Mouse (Mus musculus): ENCODE data around the gene Eif4g3. TPM values are rescaled to one million over a fixed set of nuclear protein-coding genes. Genes with fewer than 3 reads are reported as not detected.
"Not testable (repeated sequence)": the region's sequence is repeated elsewhere in the genome, so short reads cannot be mapped to it uniquely, and the experiment has no call there.

The Eif4g3 gene
- total RNA-seq, 2 experiments from 2014 or later = 90.3 to 107 TPM

DNA sequence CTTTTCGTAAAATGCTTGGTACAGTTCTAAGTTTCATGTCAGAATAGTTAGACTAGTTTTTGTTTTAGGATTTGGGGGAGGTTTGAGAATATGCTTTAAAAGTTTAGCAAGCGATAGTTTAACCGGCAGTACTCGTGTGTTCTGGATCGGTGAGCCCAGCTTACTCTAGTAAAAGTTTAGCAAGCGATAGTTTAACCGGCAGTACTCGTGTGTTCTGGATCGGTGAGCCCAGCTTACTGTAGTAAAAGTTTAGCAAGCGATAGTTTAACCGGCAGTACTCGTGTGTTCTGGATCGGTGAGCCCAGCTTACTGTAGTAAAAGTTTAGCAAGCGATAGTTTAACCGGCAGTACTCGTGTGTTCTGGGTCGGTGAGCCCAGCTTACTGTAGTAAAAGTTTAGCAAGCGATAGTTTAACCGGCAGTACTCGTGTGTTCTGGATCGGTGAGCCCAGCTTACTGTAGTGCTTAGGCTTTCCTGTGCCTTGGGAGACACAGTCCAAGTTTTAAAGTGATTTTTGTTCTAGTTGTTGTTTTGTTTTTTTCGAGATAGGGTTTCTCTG is 64.5 kb downstream of the Eif4g3 start:
- not testable (repeated sequence) for DNase-seq (ENCODE audit: low spot score in 2 of 2)

DNA sequence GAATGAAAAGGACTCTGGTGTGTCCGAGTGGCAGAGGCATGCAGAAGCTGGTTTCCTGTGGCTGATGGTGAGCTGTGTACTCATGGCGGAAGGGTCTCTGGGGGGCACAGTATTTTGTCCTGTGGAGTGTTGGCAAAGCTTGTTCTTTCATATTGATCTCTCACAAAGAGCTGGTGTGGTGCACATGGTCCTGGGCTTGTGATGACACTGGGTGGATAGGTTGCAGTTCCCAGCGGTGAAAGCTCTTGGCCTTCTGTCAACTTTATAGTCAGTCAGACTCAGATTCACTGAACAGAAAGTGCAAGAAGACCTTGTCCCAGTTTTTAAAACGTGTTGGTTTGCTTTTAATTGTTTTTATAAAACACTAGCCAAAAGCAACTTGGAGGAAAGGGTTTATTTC is 68.3 kb downstream of the Eif4g3 start:
- DNase-seq (ENCODE audit: low spot score in 2 of 2) = no peak

DNA sequence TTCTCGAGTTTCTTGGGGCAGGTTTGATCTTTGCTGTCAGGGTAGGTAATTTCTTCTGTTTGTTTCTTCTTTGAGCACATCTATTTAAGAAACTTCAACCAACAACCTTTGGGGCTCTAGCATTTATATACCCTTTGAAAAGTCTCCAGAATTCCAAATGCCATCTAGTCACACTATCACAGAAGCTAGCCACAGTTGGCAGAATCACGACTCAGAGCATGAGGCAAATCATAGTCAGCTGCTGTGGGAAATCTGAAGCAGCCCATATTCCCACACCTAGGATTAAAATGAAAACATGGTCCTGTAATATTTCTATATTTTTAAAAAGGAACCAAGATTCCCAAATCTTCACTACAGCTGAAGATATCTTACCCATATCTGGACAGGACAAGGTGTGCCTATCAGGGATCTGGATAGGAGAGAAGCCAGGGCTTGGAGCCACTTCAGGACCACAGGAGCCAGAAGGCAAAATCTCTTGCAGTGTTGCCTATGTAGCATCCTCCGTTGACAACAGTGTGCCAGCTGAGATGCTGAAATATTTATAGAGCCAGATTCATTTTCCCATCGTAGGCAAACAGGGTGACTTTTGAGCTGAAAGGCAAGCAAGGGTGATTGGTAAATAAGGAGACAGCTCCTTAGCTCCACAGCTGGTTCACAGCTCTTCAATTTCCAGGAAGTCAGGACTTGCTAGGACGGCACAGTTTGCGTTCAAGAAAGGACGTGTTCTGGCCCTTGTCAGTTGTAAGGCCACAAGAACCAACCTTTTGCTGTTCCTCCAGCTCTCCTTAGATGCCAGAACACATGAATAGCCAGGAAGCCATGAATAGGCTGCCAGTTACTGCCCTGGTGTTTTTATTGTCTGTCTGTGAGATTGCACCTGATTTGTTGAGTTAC is 70.8 kb downstream of the Eif4g3 start:
- no peak for DNase-seq (ENCODE audit: low spot score in 2 of 2)

DNA sequence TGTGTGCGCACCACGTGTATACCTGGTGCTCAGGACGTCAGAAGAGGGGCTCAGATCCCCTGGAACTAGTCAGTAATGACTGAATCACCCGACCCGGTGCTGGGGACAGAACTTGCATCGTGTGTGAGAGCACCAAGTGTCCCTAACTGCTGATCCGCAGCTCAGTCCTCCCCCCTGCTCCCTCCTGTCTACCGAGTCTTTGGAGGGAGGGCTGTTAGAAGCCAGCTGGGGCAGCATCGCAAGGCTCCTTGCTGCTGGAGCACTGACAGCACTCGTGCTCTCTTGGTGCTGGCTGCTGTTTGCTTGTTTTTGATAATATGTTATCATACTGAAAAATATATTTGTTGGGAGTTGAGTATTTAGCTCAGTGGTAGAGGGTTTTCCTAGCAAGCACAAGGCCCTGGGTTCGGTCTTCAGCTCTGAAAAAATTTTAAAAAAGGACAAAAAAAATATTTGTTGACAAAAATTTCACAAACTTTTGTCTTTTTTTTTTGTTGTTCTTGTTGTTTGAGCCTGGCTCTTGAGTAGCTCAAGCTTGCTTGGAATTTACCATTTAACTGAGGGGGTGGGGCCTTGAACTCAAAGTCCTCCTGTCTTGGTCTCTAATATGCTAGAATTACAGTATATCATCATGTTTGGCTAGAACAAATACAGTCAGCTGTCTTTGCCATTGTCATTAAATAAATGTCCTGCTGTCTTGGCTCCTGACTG is 72.2 kb downstream of the Eif4g3 start:
- DNase-seq (ENCODE audit: low spot score in 2 of 2) = no peak

DNA sequence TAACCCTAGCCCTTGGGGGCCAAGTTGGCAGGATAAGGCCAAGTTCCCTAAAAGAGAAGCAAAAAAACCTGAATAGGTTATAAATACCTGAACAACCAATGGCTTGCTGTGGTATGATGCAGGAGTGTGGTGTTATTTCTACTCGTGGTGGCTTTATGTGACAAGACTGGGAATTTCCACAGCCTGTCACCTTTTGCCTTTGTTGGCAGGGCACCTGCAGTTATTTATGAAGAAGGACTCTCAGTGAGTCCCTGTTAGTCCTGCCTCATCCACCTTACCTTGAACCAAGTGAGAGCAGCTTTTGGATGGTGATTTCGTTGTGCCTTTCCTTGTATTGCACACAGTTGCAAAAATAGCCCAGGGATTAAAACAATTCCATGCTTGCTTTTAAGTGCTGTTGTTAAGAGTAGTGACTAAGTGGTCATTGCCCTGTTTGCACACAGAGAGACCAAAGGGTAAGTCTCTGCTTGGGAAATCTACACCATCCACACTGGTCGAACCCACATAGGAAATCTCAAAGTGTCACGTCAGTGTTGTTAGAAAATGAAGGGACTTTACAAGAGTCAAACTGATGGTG is 72.9 kb downstream of the Eif4g3 start:
- DNase-seq (ENCODE audit: low spot score in 2 of 2) = no peak

DNA sequence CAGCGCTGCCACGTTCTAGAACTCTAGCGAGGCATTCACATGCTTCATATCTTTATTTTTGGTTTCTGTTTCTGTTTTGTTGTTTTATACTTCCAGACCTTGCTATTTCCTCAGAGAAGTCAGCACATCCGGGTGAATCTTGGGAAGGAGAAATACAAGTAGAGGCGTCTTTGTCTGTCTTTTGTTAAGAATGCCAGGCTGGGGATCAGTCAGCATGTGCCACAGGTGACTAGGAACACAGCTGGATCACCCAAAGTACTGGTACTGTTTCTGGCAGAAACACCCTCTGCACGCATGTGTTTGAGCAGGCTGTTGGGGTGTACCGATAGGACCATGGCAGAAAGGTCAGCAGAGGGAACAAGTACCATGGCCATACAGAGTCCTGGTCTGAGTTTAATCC is 73.6 kb downstream of the Eif4g3 start:
- no peak for DNase-seq (ENCODE audit: low spot score in 2 of 2)

DNA sequence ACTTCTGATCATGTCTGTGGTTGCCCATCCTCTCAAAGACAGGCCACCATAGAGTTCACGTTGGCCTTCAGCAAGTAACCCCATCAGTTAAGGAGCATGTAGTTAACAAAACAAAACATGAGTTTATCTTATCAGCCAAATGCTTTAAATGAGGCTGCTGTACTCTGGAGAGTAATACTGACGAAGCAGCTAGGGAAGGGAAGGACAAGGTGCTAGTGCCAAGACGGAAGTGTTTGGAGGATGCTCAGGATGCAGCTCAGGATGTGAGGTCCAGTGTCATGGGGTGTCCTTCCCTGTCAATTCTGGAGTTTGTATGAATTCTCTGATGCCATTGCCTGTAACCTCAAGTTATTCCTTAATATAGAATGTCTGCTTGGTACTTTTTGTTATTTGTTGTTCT is 75.0 kb downstream of the Eif4g3 start:
- DNase-seq (ENCODE audit: low spot score in 2 of 2) = no peak

DNA sequence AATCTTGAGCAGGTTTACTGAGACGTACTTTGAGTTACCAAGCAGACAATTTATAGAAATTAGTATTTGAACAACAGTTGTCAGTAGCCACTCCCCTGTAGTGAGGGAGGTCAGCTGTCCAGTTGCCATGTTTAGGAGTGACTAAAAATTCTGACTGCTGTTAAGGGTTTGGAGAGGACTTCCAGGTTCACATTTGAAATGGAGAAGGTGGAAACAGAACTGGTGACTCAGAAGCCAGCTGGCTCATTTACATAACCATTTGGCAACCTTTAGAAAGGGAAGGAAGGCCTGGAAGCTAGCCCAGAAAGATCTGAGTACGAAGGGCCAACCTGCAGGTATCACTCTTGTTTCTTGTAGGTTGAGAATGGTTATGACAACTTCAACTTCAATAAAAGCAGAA is 75.8 kb downstream of the Eif4g3 start:
- no peak for DNase-seq (ENCODE audit: low spot score in 2 of 2)

DNA sequence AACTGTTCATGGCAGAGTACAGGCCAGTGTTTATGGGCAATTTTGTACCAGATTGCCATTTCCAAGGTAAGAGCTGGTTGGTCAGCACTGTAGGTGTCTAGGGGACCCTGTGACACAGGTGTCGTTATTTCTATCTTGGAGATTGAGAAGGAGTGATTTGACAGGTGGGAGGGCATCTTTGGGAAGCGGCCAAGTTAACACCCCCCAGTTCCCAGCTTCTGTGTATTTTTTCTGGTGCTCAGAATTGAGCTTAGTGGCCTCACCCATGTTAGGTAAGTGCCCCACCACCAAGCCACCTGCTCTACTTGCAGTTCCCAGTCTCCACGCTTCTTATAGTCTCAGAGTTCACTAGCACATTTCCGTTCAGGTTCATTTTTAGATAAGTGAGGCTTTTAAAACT is 76.5 kb downstream of the Eif4g3 start:
- no peak for DNase-seq (ENCODE audit: low spot score in 2 of 2)

DNA sequence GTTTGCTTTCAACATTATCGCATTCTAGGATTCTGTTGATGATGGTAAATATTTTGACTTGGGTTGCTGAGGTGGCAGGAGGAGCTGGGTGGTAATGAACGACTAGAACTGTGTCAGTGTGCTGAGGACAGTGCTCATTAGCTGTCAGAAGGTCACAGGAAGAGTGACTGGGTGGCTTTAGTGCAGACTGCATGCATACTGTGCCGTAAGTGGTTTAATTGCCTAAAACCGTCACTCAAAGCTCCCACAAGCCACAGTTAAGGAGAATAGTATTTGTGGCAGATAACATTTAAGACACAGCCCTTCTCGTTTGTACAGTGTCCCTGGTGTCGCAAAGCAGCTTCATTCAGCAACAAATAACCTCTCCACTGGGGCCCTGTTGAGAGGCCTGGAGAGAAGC is 78.7 kb downstream of the Eif4g3 start:
- no peak for DNase-seq (ENCODE audit: low spot score in 2 of 2)

DNA sequence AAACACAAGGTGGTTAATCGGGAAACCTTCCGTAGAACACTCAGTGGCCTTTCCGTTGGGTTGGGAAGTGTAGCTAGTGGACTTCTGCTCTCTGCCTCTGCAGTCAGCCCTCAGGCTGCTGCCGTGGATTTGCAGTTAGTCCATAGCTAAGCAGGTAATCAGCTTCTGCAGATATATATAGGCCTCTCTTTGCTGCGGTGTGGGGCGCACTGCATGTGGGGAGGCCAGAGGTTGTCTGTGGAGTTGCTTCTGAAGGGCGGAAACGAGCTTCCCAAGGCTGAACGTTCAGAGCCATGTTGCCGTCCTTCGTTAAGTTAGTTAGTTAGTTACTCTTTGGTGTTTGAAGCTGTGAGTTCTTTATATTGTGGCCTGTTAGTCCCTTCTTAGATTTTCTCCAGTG is 80.3 kb downstream of the Eif4g3 start:
- DNase-seq (ENCODE audit: low spot score in 2 of 2) = no peak

DNA sequence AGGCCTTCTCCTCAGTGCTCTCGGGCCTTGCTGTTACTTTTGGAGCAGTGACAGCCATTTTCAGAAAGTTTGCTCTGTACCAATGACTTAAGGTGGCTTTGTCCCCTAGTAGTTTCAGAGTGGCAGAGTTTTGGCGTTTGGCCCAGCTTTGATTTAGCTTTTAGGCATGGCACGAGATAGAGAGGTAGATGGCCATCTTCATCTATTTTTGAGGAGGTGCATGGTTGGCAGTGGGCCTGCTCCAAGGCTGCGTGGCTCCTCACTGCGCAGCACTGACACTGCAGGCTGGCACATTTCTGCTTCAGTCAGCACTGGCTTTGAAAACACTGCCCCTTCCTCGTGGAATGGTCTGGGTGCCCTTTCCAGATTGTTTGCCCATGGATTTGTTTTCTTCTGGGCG is 80.7 kb downstream of the Eif4g3 start:
- DNase-seq (ENCODE audit: low spot score in 2 of 2) = no peak

DNA sequence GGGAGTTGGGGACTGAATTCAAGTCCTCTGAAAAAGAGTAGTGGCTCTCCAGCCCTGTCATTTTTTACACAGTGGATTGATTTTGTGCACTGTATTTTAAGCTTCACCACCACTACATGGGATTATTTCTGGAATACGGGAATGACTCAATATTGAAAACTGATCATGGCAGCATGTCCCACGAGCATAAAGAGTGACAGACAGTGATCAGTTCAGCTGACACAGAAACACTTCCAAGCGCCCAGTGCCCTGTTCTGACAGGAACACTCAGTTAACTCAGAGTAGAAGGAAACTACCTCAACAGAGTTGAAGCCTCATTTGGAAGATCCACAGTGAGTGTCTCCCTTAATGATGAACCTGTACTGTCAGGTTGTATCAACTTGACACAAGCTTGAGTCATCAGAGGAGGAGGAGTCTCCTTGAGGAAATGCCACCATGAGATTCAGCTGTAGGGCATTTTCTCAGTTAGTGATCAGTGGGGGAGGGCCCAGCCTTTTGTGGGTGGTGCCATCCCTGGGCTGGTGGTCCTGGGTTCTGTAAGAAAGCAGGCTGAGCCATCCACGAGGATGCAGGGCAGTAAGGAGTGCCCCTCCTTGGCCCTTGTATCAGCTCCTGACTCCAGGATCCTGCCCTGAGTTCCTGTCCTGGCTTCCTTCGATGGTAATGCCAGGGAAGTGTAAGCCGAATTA is 82.2 kb downstream of the Eif4g3 start:
- DNase-seq (ENCODE audit: low spot score in 2 of 2) = no peak

DNA sequence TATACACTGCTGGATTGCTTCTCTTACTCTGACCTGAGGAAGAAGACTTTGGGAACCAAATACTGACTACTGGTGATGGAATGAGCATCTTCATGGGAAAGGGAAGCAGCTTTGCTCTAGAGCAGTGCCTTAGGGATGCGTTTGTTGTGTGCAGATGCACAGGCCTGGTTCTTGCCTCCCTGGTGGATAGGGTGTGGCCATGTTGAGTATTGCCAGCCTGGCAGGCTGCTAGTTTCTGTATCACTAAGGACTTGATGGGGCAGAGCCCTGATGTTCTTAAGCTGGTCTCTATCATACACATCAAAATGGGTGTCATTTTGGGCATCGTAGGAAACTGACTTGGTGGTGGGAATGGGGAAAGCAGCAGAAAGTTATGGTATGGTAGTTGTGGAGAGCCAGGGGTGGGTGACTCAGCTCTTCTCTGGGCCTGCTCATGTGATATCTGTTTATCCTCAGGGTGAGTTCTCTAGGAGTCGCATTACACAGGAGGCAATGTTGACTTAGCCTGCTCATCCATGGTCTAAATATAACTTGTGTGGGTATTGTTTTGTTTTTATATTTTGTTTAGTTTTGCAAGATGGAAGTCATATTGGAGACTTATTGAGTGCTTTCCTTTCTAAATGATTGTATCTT is 85.0 kb downstream of the Eif4g3 start:
- no peak for DNase-seq (ENCODE audit: low spot score in 2 of 2)

DNA sequence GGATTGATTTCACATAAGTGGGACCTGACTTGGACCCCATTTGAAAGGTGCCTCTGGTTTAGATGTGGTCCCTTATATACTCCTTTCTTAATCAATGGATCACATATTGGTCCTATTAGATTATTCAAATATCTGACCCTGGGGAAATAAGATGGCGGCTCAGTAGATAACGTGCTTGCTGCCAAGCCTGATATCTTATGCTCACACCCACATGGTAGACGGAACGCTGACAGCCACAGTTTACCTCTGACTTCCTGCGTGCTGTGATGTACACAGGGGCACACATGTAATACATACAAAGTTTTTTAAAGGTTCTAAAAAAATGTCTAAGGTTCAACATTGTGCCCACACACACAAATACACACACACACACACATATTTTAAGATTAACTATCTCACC is 86.4 kb downstream of the Eif4g3 start:
- DNase-seq (ENCODE audit: low spot score in 2 of 2) = no peak

DNA sequence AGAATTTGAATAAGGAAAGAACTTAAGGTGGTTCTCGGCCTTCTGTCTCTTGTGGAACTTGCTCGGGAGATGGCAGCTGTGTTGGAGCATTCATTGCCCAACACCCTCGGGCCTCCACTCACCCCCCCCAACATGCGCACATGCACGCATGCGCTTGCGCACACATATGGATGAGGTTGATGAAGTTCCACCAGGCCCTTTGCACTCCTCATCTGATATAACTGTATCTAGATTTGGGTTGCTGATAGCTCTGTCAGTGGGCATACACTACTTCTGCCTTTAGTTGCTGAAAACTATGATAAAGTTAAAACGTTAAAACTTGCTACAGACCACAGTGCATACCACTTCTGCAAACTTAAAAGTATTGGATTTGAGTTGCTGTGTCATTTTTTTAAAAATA is 89.6 kb downstream of the Eif4g3 start:
- no peak for DNase-seq (ENCODE audit: low spot score in 2 of 2)

DNA sequence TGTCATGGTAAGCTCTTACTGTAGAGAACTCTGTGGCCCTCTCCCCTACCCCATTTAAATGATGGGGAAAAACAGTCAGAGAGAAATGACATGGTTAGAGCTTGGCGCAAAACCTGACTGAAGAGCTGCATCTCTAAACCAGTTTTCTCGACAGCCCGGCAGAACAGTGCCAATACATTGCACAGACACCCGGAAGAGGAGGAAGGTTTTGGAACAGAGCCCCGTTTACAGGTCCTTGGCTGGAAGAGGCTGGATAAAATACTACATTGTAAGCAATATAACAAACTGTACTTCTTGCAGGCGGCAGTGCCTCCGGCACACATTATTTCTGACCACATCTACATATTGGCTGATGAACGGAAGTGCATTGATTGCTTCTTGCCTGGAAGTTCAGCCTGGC is 91.3 kb downstream of the Eif4g3 start:
- no peak for DNase-seq (ENCODE audit: low spot score in 2 of 2)

DNA sequence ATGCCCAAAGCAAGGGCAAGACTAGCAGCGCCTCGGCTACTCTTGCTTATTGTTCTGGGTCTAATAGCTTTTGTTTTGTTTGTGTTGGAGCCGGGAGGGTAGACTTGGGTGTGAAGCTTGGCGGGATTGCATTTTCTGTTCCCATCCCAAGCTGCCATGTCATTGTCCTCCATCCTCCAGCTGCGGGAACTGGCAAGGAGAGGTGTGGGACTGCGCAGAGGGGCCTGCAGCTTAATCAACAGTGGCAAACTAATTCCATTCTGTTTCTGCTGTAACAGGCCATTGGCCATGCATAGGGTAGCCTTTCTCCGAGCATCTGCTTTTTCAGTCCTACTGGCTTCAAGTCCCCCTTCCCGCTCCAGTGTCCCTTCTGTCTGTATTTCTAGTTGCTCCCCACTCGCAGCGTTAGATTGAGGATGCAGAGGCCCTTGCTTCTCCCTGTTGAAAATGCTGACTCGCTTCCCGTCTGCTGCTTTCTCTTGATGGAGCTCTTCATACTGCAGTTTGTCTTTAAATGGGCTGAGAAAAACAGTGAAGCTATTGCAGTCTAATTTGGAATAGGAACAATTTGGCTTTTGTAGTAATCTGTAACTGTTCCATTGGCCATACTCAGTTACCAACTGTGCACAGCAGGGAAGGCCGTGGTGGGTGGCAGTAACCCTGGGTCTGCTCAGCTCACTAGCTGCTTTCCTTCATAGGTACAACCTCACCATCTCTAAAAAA is 92.2 kb downstream of the Eif4g3 start:
- DNase-seq (ENCODE audit: low spot score in 2 of 2) = no peak

DNA sequence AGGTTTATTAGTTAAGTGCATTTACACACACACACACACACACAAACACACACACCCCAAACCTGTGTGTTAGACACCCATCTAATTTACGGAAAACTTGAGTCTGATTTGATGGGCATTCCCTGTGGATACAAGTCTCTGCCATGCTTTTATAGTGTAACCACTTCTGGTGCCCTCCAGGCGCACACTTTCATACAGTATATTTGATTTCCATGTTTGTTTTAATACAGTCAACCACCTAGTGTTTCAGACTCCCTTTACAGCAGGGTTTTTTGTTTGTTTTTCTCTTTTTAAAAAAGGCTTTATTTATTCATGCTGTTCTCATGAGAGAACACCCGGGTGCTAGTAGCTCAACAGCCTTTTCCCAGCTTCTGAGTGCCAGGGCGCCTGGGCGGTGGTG is 94.1 kb downstream of the Eif4g3 start:
- DNase-seq (ENCODE audit: low spot score in 2 of 2) = no peak

DNA sequence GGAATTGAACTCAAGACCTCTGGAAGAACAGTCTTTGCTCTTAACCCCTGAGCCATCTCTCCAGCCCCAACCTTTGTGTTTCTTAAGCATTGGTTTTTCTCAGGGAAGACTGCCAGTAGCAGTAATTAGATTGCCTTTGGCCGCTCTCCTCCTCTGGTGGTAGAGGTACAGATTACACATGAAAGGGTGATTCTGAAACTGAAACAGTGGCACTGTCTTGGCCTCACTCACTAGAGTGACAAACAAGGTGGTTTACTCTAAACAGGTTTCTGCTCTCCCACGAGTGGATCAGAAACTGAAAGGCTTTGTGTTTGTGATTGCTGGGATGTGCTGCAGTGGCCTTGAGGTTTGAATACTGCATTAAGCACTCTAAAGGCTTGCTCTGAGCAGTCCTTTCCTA is 96.7 kb downstream of the Eif4g3 start:
- no peak for DNase-seq (ENCODE audit: low spot score in 2 of 2)

Measured in gastrocnemius, postnatal 4 days (tissue).